Mouse (Mus musculus) liver, embryonic 14.5 days (tissue): ENCODE results near the gene Fasl. TPM values are rescaled to one million over a fixed set of nuclear protein-coding genes. Genes with fewer than 3 reads are reported as not detected.

ENCODE experiments used
- ATAC-seq: fragments of 200-750 bp; cut with Nextera tagmentation; 2 replicates; pipeline ENCODE4 v1.8.0; 2017; ENCODE audit warnings: moderate number of reproducible peaks, mild to moderate bottlenecking, moderate library complexity; ENCODE audit not compliant: insufficient read depth
- DNase-seq, 3 experiments: peaks; one replicate each; pipeline ENCODE4 v3.0.0-alpha.2; 2012 to 2013; ENCODE audit warnings: low read depth in 3 of 3, low spot score in 3 of 3
- H3K27ac ChIP-seq: fragments of 300-500 bp; sonication (generic); 2 replicates; pipeline ENCODE4 v1.5.1; 2014; ENCODE audit warnings: moderate library complexity, mild to moderate bottlenecking, control low read depth, inconsistent platforms
- H3K27me3 ChIP-seq: fragments of 300-500 bp; sonication (generic); 2 replicates; pipeline ENCODE4 v1.6.1; 2014; ENCODE audit warnings: mild to moderate bottlenecking, low read length, moderate library complexity; ENCODE audit not compliant: control insufficient read depth, insufficient read depth
- H3K36me3 ChIP-seq: fragments of 300-500 bp; sonication (generic); replicated peaks from 2 replicates; pipeline ENCODE4 v1.6.1; 2014; ENCODE audit warnings: low read depth; ENCODE audit not compliant: control insufficient read depth, insufficient read depth
- H3K4me1 ChIP-seq, 2 experiments: fragments of 200-500 bp in 1 of 2; fragments of 300-500 bp in 1 of 2; sonication (generic) in 1 of 2; replicated peaks; 2 replicates each; pipeline ENCODE4 v1.6.1; 2012 to 2014; ENCODE audit warnings: antibody characterized with exemption in 1 of 2, inconsistent platforms in 1 of 2, low read length in 1 of 2; ENCODE audit not compliant: control insufficient read depth in 2 of 2, insufficient read depth in 2 of 2
- H3K4me2 ChIP-seq: fragments of 300-500 bp; sonication (generic); 2 replicates; pipeline ENCODE4 v1.6.1; 2014; ENCODE audit warnings: low read depth, mild to moderate bottlenecking, control low read depth, moderate library complexity
- H3K4me3 ChIP-seq, 2 experiments: fragments of 200-500 bp in 1 of 2; fragments of 300-500 bp in 1 of 2; sonication (generic) in 1 of 2; 2 replicates each; pipeline ENCODE4 v1.5.1; 2012 to 2014; ENCODE audit warnings: low read depth in 2 of 2, low read length in 2 of 2, mild to moderate bottlenecking in 2 of 2, control low read depth in 1 of 2, inconsistent platforms in 1 of 2, moderate library complexity in 1 of 2; ENCODE audit not compliant: insufficient read depth in 1 of 2
- H3K9ac ChIP-seq: fragments of 300-500 bp; sonication (generic); replicated peaks from 2 replicates; pipeline ENCODE4 v1.6.1; 2014; ENCODE audit warnings: mild to moderate bottlenecking, control low read depth, moderate library complexity
- H3K9me3 ChIP-seq: fragments of 300-500 bp; sonication (generic); 2 replicates; pipeline ENCODE4 v1.6.1; 2016; ENCODE audit warnings: low read length, mixed read lengths; ENCODE audit not compliant: control insufficient read depth
- CTCF ChIP-seq: IDR thresholded peaks from 2 replicates; pipeline ENCODE4 v1.5.1; 2016; ENCODE audit warnings: antibody characterized with exemption, low read depth, control low read depth
- EP300 ChIP-seq: IDR thresholded peaks from 2 replicates; pipeline ENCODE4 v1.6.1; 2016; ENCODE audit warnings: antibody characterized with exemption, low read depth
- WGBS: fragments of 180-500 bp; shearing (Covaris S2); extraction: QIAGEN DNeasy Blood & Tissue Kit; methylation state at CpG from one replicate; pipeline ENCODE4 v1.1.7; 2014; ENCODE audit not compliant: insufficient replicate concordance; 5-methylcytosine and 5-hydroxymethylcytosine counted together
- polyA plus RNA-seq, 2 experiments: library from polyadenylated mRNA; depleted of rRNA in 1 of 2; stranded (reverse) in 1 of 2; unstranded in 1 of 2; fragments of >200 nt; fragmentation: Nextera tagmentation in 1 of 2; extraction: Ambion mirVana in 1 of 2; gene quantifications; 2 replicates each; pipeline versions ENCODE4 v1.2.1 to v1.2.3; 2012 to 2014

The Fasl gene
- polyA plus RNA-seq, 2 experiments = 0.11 TPM; not detected in 1

- TF ChIP-seq CTCF (no peak), EP300 (no peak)
- H3K36me3 ChIP-seq = no peaks in the 10 kb centered on the region
- ATAC-seq (peak; percentile 61), DNase-seq (peak; percentile 50 to 66 (median 53))
- no peaks in the 10 kb centered on the region for H3K9me3 ChIP-seq
- 31% methylated on average over 8 of the region's 8 CpGs for WGBS
- peak overlapping the region; percentile 67 for H3K4me2 ChIP-seq
- peaks cover 23 to 30% of the 10 kb centered on the region in 2 experiments for H3K4me1 ChIP-seq
- H3K27me3 ChIP-seq = no peaks in the 10 kb centered on the region
- H3K4me3 ChIP-seq = no peak overlapping the region; a peak in 1 of 4 replicates
- H3K9ac ChIP-seq = no peak overlapping the region
- H3K27ac ChIP-seq = peak overlapping the region; percentile 82
Observed at GRCm38 (mm10) chr1:161750471-161751041, 37.7 kb downstream of the Fasl start.

DNA sequence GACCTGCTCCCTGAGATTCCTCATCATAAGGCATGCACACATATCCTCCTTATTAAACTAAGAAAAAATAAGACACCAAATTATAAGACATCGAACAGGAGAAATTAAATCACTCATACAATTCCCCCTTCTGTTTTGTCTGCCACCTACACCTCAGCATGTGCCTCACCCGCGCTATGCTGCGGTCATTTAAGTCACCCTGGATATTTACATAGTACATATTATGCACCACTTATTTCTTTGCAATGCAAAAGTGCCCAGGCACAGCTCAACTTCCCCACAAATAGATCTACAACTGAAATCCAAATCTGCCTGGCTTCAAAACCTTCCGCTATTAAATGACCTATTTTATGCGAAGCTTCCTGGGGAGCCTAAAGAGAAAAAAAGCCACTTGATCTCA is 39.6 kb downstream of the Fasl start:
- Histone ChIP-seq H3K9me3 (no peaks in the 10 kb centered on the region), H3K36me3 (no peaks in the 10 kb centered on the region), H3K27ac (no peak overlapping the region), H3K4me2 (no peak overlapping the region; the same call in 1 of the 2 replicates), H3K4me1 (peaks cover 23 to 30% of the 10 kb centered on the region in 2 experiments), H3K9ac (no peak overlapping the region), H3K4me3 (no peak overlapping the region), H3K27me3 (no peaks in the 10 kb centered on the region)
- no peak for ATAC-seq
- WGBS = 80% methylated on average over 6 of the region's 6 CpGs
- TF ChIP-seq EP300 = no peak
- TF ChIP-seq CTCF = no peak
- no peak for DNase-seq

GRCm38 (mm10) chr1:161748138-161748537 is 40.2 kb downstream of the Fasl start:
- Histone ChIP-seq H3K9ac (no peak overlapping the region), H3K27ac (no peak overlapping the region), H3K4me3 (no peak overlapping the region), H3K27me3 (no peaks in the 10 kb centered on the region), H3K4me1 (peaks cover 23 to 30% of the 10 kb centered on the region in 2 experiments), H3K4me2 (peak overlapping the region; percentile 41), H3K36me3 (no peaks in the 10 kb centered on the region), H3K9me3 (no peaks in the 10 kb centered on the region)
- TF ChIP-seq CTCF (peak; percentile 97), EP300 (no peak)
- 7% methylated on average over 8 of the region's 8 CpGs for WGBS
- no peak for ATAC-seq
- DNase-seq = peak; percentile 55 to 61 (median 57)

DNA sequence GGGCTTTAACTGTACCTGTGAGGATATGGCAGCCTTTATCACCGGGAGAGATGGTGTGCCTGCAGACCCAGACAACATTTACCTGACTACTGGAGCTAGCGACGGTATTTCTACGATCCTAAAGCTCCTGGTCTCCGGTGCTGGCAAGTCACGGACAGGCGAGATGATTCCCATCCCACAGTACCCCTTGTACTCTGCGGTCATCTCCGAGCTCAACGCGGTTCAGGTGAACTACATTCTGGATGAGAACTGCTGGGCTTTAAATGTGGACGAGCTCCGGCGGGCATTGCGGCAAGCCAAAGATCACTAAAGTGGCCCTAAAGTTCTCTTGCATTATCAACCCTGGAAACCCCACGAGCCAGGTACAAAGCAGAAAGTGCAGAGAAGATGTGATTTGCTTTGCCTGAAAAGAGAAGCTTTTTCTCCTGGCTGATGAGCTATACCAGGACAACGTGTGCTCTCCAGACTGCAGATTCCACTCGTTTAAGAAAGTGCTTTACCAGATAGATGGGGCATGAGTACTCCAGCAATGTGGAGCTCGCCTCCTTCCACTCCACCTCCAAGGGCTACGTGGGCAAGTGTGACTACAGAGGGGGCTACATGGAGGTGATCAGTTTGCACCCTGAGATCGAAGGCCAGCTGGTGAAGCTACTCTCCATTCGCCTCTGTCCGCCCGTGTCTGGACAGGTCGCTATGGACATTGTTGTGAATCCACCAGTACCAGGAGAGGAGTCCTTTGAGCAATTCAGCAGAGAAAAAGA is 41.6 kb downstream of the Fasl start:
- no peak for TF ChIP-seq EP300
- no peak for TF ChIP-seq CTCF
- Histone ChIP-seq H3K4me3 (no peak overlapping the region), H3K9me3 (no peaks in the 10 kb centered on the region), H3K9ac (no peak overlapping the region), H3K27ac (no peak overlapping the region), H3K27me3 (no peaks in the 10 kb centered on the region), H3K36me3 (no peaks in the 10 kb centered on the region), H3K4me1 (peaks cover 16 to 23% of the 10 kb centered on the region in 2 experiments), H3K4me2 (no peak overlapping the region)
- ATAC-seq = no peak
- DNase-seq = no peak
- 70% methylated on average over 25 of the region's 25 CpGs for WGBS

DNA sequence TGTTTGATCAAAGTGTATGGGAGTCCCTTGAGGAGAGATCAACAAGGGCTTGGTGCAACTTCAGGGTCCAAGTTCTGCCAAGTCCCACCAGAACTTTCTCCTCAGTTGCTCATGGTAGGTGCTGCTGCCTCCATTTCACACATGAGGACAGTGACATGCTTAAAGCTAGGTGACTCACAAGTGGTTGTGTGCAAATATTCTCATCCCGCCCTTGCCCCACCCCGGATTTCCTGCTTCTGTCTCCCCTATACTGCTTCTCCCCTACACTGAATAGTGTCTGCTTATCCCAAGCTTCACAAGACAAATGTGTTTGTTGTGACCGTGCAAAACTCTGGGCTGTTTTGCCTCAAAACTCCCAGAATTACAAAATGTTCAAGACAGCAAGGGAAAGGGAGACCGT is 43.4 kb downstream of the Fasl start:
- DNase-seq = no peak
- H3K9me3 ChIP-seq = no peaks in the 10 kb centered on the region
- H3K4me1 ChIP-seq = peaks cover 0 to 7% of the 10 kb centered on the region in 2 experiments; a peak in 2 of 4 replicates
- H3K4me3 ChIP-seq = no peak overlapping the region
- WGBS = 57% methylated on average over 4 of the region's 4 CpGs
- no peaks in the 10 kb centered on the region for H3K36me3 ChIP-seq
- H3K4me2 ChIP-seq = no peak overlapping the region
- no peaks in the 10 kb centered on the region for H3K27me3 ChIP-seq
- ATAC-seq = no peak
- TF ChIP-seq CTCF = no peak
- TF ChIP-seq EP300 = no peak
- H3K27ac ChIP-seq = no peak overlapping the region
- no peak overlapping the region for H3K9ac ChIP-seq
